Mouse (Mus musculus) lung, postnatal 0 days (tissue): ENCODE results near the gene Xcr1. TPM values are rescaled to one million over a fixed set of nuclear protein-coding genes. Genes with fewer than 3 reads are reported as not detected.

ENCODE experiments used
- ATAC-seq: fragments of 200-750 bp; cut with Nextera tagmentation; 2 replicates; pipeline ENCODE4 v1.8.0; 2017; ENCODE audit warnings: moderate library complexity
- DNase-seq: peaks from one replicate; pipeline ENCODE4 v3.0.0-alpha.2; 2016; ENCODE audit warnings: low spot score
- H3K27ac ChIP-seq: fragments of 300-500 bp; sonication (generic); 2 replicates; pipeline ENCODE4 v1.5.1; 2014; ENCODE audit warnings: antibody characterized with exemption, mild to moderate bottlenecking, low read length, mixed read lengths
- H3K27me3 ChIP-seq: fragments of 300-500 bp; sonication (generic); replicated peaks from 2 replicates; pipeline ENCODE4 v1.6.1; 2014; ENCODE audit warnings: low read length, mixed read lengths; ENCODE audit not compliant: insufficient read depth
- H3K36me3 ChIP-seq: fragments of 300-500 bp; sonication (generic); 2 replicates; pipeline ENCODE4 v1.6.1; 2014; ENCODE audit warnings: low read length, mixed read lengths; ENCODE audit not compliant: insufficient read depth
- H3K4me1 ChIP-seq: fragments of 300-500 bp; sonication (generic); 2 replicates; pipeline ENCODE4 v1.6.1; 2014; ENCODE audit warnings: antibody characterized with exemption, low read depth, low read length, mixed read lengths; ENCODE audit not compliant: insufficient read depth
- H3K4me2 ChIP-seq: fragments of 300-500 bp; sonication (generic); replicated peaks from 2 replicates; pipeline ENCODE4 v1.6.1; 2014; ENCODE audit warnings: low read depth, mild to moderate bottlenecking, low read length, moderate library complexity, mixed read lengths
- H3K4me3 ChIP-seq: fragments of 300-500 bp; sonication (generic); 2 replicates; pipeline ENCODE4 v1.5.1; 2014; ENCODE audit warnings: low read depth, low read length
- H3K9ac ChIP-seq: fragments of 300-500 bp; sonication (generic); replicated peaks from 2 replicates; pipeline ENCODE4 v1.6.1; 2014; ENCODE audit warnings: low read depth, mild to moderate bottlenecking
- H3K9me3 ChIP-seq: fragments of 300-500 bp; sonication (generic); 2 replicates; pipeline ENCODE4 v1.6.1; 2016; ENCODE audit warnings: low read length, mixed read lengths
- CTCF ChIP-seq: IDR thresholded peaks from 2 replicates; pipeline ENCODE4 v1.5.1; 2016; ENCODE audit warnings: antibody characterized with exemption, mild to moderate bottlenecking
- EP300 ChIP-seq: IDR thresholded peaks from 2 replicates; pipeline ENCODE4 v1.6.1; 2016; ENCODE audit warnings: antibody characterized with exemption, mild to moderate bottlenecking, control low read depth
- WGBS: fragments of 180-500 bp; shearing (Covaris S2); extraction: QIAGEN DNeasy Blood & Tissue Kit; methylation state at CpG from one replicate; pipeline ENCODE4 v1.1.7; 2014; 5-methylcytosine and 5-hydroxymethylcytosine counted together
- polyA plus RNA-seq: library from polyadenylated mRNA; unstranded; fragments of >200 nt; fragmentation: Nextera tagmentation; extraction: Ambion mirVana; gene quantifications from 2 replicates; pipeline ENCODE4 v1.2.1, GENCODE M21; 2015

The Xcr1 gene
- polyA plus RNA-seq, 1 experiment from 2014 or later, result 0.06 TPM

GRCm38 (mm10) chr9:123806267-123806666 is 55.6 kb downstream of the Xcr1 start, which contains the start of gene Cxcr6:
Gene Cxcr6 (plus strand): TSS chr9:123806475.
- H3K27me3 ChIP-seq, result no peaks in the 10 kb centered on the region
- H3K4me3 ChIP-seq, result no peak within 1 kb of the TSS
- no peaks in the 10 kb centered on the region for H3K4me1 ChIP-seq
- no peaks in the 10 kb centered on the region for H3K9me3 ChIP-seq
- WGBS, result 83% methylated on average over 5 of the region's 5 CpGs
- ATAC-seq (no peak), DNase-seq (no peak)
- no peak within 1 kb of the TSS for H3K9ac ChIP-seq
- H3K36me3 ChIP-seq, result peaks cover 14% of the 10 kb centered on the region; the same call in 1 of the 2 replicates
- no peak within 1 kb of the TSS for H3K4me2 ChIP-seq
- no peak within 1 kb of the TSS for H3K27ac ChIP-seq
- TF ChIP-seq CTCF, result no peak
- no peak for TF ChIP-seq EP300

- no peak for DNase-seq
- Histone ChIP-seq H3K27me3 (no peaks in the 10 kb centered on the region), H3K9ac (no peak overlapping the region), H3K4me1 (no peaks in the 10 kb centered on the region), H3K4me2 (no peak overlapping the region), H3K9me3 (no peaks in the 10 kb centered on the region), H3K36me3 (peaks cover 11% of the 10 kb centered on the region), H3K4me3 (no peak overlapping the region), H3K27ac (no peak overlapping the region)
- no peak for ATAC-seq
- TF ChIP-seq EP300 (no peak), CTCF (no peak)
- WGBS, result 89% methylated on average over 2 of the region's 2 CpGs
Measured at GRCm38 (mm10) chr9:123805241-123805640, 56.6 kb downstream of the Xcr1 start.

GRCm38 (mm10) chr9:123802896-123803295 is 58.9 kb downstream of the Xcr1 start:
- no peak overlapping the region for H3K4me2 ChIP-seq
- H3K9ac ChIP-seq, result no peak overlapping the region
- no peaks in the 10 kb centered on the region for H3K27me3 ChIP-seq
- no peak overlapping the region for H3K27ac ChIP-seq
- peaks cover 10% of the 10 kb centered on the region for H3K36me3 ChIP-seq
- no peak for ATAC-seq
- H3K4me1 ChIP-seq, result no peaks in the 10 kb centered on the region
- TF ChIP-seq CTCF (peak; percentile 24; the same call in 1 of the 2 replicates), EP300 (no peak)
- no peak overlapping the region for H3K4me3 ChIP-seq
- no peaks in the 10 kb centered on the region for H3K9me3 ChIP-seq
- DNase-seq, result no peak

GRCm38 (mm10) chr9:123802421-123802820 is 59.4 kb downstream of the Xcr1 start:
- no peak overlapping the region for H3K4me3 ChIP-seq
- TF ChIP-seq EP300 (no peak), CTCF (no peak)
- H3K9ac ChIP-seq, result no peak overlapping the region
- no peak overlapping the region for H3K27ac ChIP-seq
- H3K9me3 ChIP-seq, result no peaks in the 10 kb centered on the region
- no peak overlapping the region for H3K4me2 ChIP-seq
- peaks cover 12% of the 10 kb centered on the region for H3K36me3 ChIP-seq
- H3K27me3 ChIP-seq, result no peaks in the 10 kb centered on the region
- DNase-seq, result no peak
- 93% methylated on average over 2 of the region's 2 CpGs for whole genome bisulfite sequencing
- H3K4me1 ChIP-seq, result no peaks in the 10 kb centered on the region
- no peak for ATAC-seq

Other genes starting within 250 kb of the Xcr1 start
- gene Slc6a20b, start 229.5 kb downstream of the Xcr1 start, polyA plus RNA-seq, result 0.12 and 0.17 TPM in 2 replicates
- gene Ccr9, start 183.6 kb downstream of the Xcr1 start, polyA plus RNA-seq, result 0.29 and 0.35 TPM in 2 replicates
- 0.12 and 0.24 TPM in 2 replicates for gene Slc6a20a, start 183.1 kb downstream of the Xcr1 start, polyA plus RNA-seq
- 38.6 and 38.7 TPM in 2 replicates for gene Lztfl1, start 144.3 kb downstream of the Xcr1 start, polyA plus RNA-seq
- 0.39 and 0.49 TPM in 2 replicates for gene Cxcr6, start 55.6 kb downstream of the Xcr1 start, polyA plus RNA-seq
- 9.2 and 11.9 TPM in 2 replicates for gene Fyco1, start 10.1 kb downstream of the Xcr1 start, polyA plus RNA-seq
- gene Ccr1, start 106.7 kb upstream of the Xcr1 start, polyA plus RNA-seq, result 8.2 and 9.9 TPM in 2 replicates
- not detected in 2 replicates for gene Ccr1l1, start 116.4 kb upstream of the Xcr1 start, polyA plus RNA-seq
- gene Ccr3, start 159.9 kb upstream of the Xcr1 start, polyA plus RNA-seq, result 0.04 TPM in 2 replicates
- gene Ccr2, start 239.9 kb upstream of the Xcr1 start, polyA plus RNA-seq, result 6.7 and 7.8 TPM in 2 replicates